Mouse (Mus musculus): Measurements from ENCODE around the gene Rmnd5b.
A peak's percentile ranks its signal among the peaks of the same experiment; 100 is the strongest.
"Not testable (repeated sequence)": the region's sequence is repeated elsewhere in the genome, so short reads cannot be mapped to it uniquely, and the experiment has no call there.

The Rmnd5b gene

DNA sequence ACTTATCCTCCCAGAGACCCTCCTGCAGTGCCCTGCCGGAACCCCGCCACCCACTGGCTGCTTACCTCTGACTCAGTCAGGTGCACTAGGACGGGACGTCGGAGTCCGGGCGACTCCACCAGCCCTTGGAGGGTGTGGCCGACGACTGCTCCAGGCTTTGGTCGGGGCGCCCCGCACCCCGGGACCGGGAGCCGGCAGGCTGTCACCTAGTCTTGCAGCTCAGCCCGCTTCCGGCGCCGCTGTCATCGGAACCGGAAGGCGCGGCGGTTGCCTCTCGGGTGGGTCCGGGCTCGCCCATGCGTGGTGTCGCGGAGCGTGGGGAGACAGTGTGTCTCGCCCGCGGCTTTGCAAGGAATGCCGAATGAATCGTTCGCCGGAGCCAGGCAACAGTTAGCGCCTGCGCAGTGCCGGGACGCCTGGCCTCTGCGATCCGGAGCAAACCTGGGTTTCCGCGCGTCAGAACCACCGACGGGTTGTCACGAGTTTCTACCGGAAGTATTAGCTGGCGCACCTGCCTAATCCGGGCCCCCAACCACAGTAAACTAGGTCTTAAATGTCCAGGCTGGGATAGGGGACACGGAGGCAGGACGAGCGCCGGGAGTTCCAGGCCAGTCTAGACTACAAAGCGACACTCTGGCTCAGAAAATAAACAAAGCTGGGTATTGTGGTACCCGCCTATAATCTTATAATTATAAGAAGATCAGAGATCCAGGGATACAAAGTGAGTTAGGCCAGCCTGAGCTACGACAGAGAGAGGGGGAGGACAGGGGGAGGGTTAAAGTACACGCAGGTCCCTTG lies at the start of gene Rmnd5b:
Rmnd5b (minus strand) TSS at position 372 of the 798 bp plus-strand sequence.
- DNase-seq (ENCODE audit: low spot score) = peak; percentile 86

DNA sequence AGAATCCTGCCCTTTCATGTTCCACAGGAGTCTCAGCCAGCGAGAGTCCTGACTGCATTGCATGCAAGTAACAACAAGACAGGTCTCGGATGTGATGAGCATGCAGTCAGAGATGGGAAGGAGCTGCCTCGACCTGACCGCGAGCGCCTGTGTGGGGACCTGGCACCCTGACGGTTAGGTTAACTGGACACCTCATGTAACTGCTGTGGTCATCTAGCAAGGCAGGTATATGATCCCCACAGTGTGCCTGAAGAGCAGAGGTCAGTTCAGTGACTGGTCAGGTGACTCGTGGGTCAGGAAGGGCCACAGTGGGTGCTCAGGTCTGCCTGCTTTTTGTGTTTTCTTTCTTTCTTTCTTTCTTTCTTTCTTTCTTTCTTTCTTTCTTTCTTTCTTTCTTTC lies 46.3 kb upstream of the Rmnd5b start:
- no peak for DNase-seq (ENCODE audit: low spot score)

DNA sequence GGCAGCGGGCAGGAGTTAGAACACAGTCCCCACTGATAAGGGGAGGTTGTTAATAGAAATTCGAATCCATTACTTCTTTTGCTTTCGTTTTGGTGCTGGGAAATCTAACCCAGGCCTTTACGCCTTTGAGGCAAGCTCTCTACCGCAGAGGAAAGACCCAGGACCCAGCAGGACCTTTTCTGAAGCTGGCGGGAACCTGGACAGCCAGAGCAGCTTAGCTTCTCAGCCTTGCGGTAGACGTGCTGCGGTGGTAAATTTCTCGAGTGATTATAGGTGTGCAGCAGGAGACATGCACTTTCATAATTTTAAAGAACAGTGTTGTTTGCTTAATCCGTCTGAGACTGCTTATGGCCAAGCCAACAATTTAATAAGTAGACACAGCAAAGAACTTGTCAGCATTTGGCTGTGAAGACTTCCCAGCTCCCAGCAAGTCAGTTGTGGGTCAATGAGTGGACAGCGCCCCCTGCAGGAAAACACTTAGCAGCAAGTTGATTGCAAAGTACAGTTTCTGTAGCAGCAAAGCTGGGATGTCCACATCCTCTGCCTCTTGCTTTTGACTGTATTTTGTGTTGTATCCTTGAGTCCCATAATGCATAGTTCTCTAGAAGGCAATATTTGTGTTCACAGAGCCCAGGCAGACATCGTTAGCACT lies 45.8 kb upstream of the Rmnd5b start:
- peak; percentile 92 for DNase-seq (ENCODE audit: low spot score)

GRCm38 (mm10) chr11:51679466-51679865 lies 43.8 kb upstream of the Rmnd5b start:
- DNase-seq (ENCODE audit: low spot score) = no peak

- no peak for DNase-seq (ENCODE audit: low spot score)
Measured at GRCm38 (mm10) chr11:51677737-51678418, 42.2 kb upstream of the Rmnd5b start.

GRCm38 (mm10) chr11:51675386-51675785 lies 39.7 kb upstream of the Rmnd5b start:
- no peak for DNase-seq (ENCODE audit: low spot score)

DNA sequence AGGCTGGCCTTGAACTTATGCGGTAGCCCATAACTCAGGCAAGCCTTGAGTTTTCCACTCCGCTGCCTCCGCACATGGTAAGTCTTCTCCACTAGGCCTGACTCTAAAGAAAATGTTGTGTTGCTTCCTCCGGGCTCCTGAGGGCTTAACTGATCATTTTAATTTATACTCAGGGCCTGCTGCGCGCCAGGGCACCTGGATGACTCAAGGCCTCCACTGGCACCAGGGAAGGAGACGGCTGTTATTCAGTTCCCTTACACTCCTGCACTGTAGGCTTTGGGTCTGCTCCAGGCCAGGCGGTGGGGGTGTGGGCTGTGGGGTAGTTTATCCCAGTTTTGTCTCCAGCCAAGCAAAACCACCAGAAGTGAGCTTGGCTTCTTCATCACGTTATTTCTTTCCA lies 37.6 kb upstream of the Rmnd5b start:
- DNase-seq (ENCODE audit: low spot score) = no peak

GRCm38 (mm10) chr11:51671376-51671775 lies 35.7 kb upstream of the Rmnd5b start:
- no peak for DNase-seq (ENCODE audit: low spot score)

DNA sequence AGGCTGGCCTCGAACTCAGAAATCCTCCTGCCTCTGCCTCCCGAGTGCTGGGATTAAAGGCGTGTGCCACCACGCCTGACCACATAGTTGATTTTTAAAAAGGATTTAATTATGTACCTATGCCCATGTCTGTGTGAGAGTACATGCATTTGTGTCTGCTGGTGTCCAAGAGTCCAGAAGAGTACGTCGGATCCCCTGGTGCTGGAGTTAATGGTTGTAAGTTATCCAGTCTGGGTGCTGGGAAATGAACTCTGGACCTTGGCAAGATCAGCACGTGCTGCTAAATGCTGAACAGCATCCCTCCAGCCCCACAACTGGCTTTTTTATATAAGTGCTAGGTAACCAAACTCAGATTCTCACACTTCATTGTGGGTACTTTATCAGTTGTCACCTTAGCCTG lies 35.1 kb upstream of the Rmnd5b start:
- DNase-seq (ENCODE audit: low spot score) = no peak

GRCm38 (mm10) chr11:51664747-51665146 lies 29.1 kb upstream of the Rmnd5b start:
- not testable (repeated sequence) for DNase-seq (ENCODE audit: low spot score)

GRCm38 (mm10) chr11:51662632-51663031 lies 26.9 kb upstream of the Rmnd5b start:
- DNase-seq (ENCODE audit: low spot score) = no peak

DNA sequence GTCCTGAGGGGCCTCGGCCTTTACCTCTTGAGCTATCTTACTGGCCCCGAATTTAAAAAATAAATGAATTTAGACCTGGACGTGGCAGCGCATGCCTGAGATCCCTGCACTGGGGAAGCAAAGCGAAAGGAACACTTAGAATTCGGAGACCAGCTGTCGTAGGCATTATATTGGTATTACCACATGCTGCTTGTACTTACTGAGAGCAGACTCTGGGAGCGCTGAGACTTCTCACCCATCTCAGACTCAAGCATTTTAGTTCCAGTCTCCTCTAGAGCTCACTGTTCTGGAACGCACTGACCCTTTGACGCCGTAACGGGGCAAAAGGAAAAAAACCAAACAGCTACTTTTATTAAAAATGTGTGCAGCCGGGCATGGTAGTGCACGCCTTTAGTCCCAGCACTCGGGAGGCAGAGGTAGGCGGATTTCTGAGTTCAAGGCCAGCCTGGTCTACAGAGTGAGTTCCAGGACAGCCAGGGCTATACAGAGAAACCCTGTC lies 26.2 kb upstream of the Rmnd5b start:
- no peak for DNase-seq (ENCODE audit: low spot score)

DNA sequence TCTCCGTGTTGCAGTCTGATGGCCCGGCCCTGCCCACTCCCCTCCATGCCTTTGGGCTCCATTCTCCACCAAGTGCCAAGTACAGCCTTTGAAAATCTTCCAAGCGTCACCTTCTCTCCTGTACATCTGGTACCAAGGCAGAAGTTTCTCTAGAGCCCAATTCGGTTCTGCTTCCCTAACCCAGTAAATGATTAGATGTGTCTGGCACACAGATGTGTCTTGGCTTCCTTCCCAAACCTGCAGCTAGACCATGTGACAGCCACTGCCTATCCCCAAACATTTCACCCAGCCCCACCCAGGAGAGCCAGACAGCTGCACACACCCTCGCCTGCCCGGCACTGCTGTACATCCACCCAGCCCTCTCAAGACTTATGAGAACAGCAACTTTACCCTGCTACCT lies 23.0 kb upstream of the Rmnd5b start:
- DNase-seq (ENCODE audit: low spot score) = no peak

- no peak for DNase-seq (ENCODE audit: low spot score)
Measured at GRCm38 (mm10) chr11:51658291-51658690, 22.6 kb upstream of the Rmnd5b start.

DNA sequence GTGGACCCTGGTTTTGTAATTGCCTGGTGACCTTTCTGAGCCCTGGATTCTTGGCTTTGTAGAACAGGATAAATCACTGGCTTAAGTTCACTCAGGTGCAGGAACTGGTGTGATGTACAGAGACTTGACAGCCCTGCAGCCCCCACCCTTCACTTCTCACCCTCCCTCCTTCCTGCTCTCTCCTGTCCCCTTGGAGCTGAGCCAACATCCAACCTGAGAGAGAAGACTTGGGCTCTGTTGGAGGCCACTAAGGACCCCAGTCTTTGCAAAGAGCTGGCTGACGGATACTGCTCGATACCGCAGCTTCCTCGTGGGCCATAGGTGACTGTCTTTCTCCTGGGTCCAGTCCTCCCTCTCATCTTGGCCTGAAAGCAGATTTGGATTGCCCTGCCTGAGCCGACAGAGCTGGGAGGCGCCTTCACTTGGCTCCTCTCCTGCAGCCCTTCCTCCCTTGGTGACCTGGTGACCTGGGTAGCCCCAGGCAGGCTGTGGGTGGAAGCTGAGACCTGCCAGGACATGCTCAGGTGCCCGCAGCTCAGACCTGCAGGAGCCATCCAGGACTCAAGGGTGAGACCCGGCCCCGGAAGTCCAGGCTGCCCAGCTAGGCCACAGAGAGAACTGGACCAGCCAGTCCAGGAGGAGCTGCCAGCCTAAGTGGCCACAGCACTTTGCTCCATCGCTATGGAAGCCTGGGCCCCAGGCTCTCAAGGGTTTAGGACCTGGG lies 21.3 kb upstream of the Rmnd5b start:
- DNase-seq (ENCODE audit: low spot score) = peak; percentile 42

DNA sequence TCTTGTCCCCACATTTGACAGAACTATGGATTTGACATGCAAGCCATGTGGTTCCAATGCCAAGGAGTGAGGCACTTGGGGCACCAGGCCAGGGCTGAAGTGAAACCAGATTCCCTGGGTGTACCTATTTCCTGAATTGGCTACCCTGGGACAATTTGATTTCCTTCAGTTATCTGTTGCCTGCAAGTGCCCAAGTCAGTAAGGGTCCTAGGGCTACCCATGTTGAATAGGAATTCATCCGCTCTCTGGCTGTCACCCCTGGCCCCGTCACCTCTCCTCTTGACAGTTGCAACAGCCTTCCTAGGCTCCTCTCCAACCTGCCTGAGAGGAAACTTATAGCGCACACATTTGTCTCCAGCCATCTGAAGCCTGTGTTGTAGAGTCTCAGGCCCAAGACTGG lies 19.2 kb upstream of the Rmnd5b start:
- no peak for DNase-seq (ENCODE audit: low spot score)

GRCm38 (mm10) chr11:51653736-51654135 lies 18.0 kb upstream of the Rmnd5b start:
- no peak for DNase-seq (ENCODE audit: low spot score)

DNA sequence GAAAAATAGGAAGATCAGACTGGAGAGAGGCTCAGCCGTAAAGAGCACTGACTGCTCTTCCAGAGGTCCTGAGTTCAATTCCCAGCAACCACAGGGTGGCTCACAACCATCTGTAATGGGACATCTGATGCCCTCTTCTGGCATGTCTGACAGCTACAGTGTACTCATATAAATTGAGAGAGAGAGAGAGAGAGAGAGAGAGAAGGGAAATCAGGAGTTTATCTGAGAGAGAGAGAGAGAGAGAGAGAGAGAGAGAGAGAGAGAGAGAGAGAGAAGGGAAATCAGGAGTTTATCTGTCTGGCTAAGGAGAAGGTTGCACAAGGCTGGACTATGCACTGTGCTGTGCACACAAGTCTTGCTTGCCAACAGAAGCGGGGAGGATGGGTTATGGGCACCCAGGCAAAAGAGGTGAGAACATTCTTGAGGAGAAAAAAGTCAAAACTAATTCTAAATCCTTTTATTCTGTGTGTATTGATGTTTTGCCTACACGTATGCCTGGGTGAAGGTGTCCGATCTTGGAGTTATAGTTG lies 17.3 kb upstream of the Rmnd5b start:
- DNase-seq (ENCODE audit: low spot score) = no peak

GRCm38 (mm10) chr11:51650691-51651515 lies 15.2 kb upstream of the Rmnd5b start, which contains the start of the genes N4bp3 and D930048N14Rik:
N4bp3 (minus strand) TSS chr11:51650842.
D930048N14Rik (plus strand) TSS chr11:51650954.
- peak; percentile 74 for DNase-seq (ENCODE audit: low spot score)

DNA sequence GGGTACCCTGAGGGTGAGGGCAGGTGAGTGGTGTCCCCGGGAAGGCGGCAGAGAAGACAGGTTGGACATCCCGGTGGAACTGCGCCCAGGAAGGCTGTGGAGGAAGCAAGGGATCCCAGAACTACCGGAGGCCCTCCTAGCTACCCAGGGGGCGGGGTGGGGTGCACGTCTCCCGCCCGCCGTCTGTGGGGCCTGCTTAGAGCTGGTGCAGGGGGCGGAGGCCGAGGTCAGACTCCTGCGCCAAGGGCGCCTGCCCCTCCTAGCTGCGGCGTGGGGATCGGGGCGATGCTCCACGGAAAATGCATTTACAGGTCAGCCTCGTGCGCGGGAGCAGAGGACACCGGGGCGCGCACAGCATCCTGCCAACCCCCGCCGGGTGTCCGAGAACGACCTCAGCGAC lies 14.6 kb upstream of the Rmnd5b start:
- peak; percentile 23 for DNase-seq (ENCODE audit: low spot score)

DNA sequence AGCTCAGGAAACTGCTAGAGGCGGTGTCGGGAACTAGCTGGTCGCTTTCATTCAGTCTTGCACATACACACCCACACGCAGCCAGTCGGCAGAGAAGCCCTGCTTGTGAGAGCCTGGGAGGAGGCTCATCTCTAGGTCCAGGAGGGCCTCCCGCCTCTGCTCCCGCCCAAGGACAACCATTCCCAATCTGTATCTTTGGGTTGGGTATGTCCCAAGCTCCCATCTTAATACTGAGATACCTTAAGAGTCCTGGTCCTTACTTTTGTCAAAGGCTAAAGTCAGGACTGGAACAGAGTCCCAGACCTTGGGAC lies 14.1 kb upstream of the Rmnd5b start:
- DNase-seq (ENCODE audit: low spot score) = no peak

Data from urinary bladder, postnatal 25 days (tissue).